7 mouse cellular contexts compared by ENCODE assay signal in genomic region chr4:3083161-3084020, GRCm38 (mm10).
DNase-seq lines count a peak whose midpoint lies in the region; ATAC-seq lines count a peak whose summit lies in the region.

No protein-coding gene starts in this region.

- no peak overlapping the region for H3K9ac ChIP-seq in forebrain, embryonic 13.5 days
- no peak overlapping the region for H3K9ac ChIP-seq in intestine, embryonic 14.5 days (ENCODE audit: low read length)
- no peak overlapping the region for H3K9ac ChIP-seq in midbrain, embryonic 11.5 days (ENCODE audit: low read length)

- H3K27ac ChIP-seq in forebrain, embryonic 13.5 days = no peak overlapping the region
- no peak overlapping the region for H3K27ac ChIP-seq in intestine, embryonic 14.5 days (ENCODE audit: low read depth)
- no peak overlapping the region for H3K27ac ChIP-seq in midbrain, embryonic 11.5 days (ENCODE audit: low read depth, low read length)

- peaks cover 91% of the 10 kb centered on the region for H3K9me3 ChIP-seq in forebrain, embryonic 13.5 days (replicated peaks)
- peaks cover 66% of the 10 kb centered on the region for H3K9me3 ChIP-seq in intestine, embryonic 14.5 days (ENCODE audit: control insufficient read depth, low read length)
- peaks cover 77% of the 10 kb centered on the region for H3K9me3 ChIP-seq in midbrain, embryonic 11.5 days (ENCODE audit: control insufficient read depth, low read length)

- peak; percentile 41 for ATAC-seq in forebrain, embryonic 13.5 days
- peak; percentile 37 for ATAC-seq in intestine, embryonic 14.5 days (replicated peaks; ENCODE audit: low FRiP score, low TSS enrichment, low read depth)
- ATAC-seq in midbrain, embryonic 11.5 days (ENCODE audit: low FRiP score) = peak; percentile 30

- H3K36me3 ChIP-seq in forebrain, embryonic 13.5 days (ENCODE audit: poor library complexity, severe bottlenecking) = no peaks in the 10 kb centered on the region
- H3K36me3 ChIP-seq in intestine, embryonic 14.5 days (ENCODE audit: control insufficient read depth, insufficient read depth, low read length) = no peaks in the 10 kb centered on the region
- H3K36me3 ChIP-seq in midbrain, embryonic 11.5 days (ENCODE audit: control insufficient read depth, insufficient read depth, low read length) = 0 out of 2 replicates have a peak, but pooled peaks cover 2% of the 10 kb centered on the region

- 52% methylated on average over 8 of the region's 8 CpGs for WGBS in forebrain, embryonic 13.5 days
- WGBS in intestine, embryonic 14.5 days = 51% methylated on average over 8 of the region's 8 CpGs
- WGBS in midbrain, embryonic 11.5 days = 55% methylated on average over 8 of the region's 8 CpGs

- intact Hi-C loops in left cerebral cortex, postnatal 36 days (cut with DNase I) = no loop called here

- no peaks in the 10 kb centered on the region for H3K27me3 ChIP-seq in forebrain, embryonic 13.5 days
- H3K27me3 ChIP-seq in intestine, embryonic 14.5 days (replicated peaks; ENCODE audit: control insufficient read depth, insufficient read depth, low read length) = no peaks in the 10 kb centered on the region
- no peaks in the 10 kb centered on the region for H3K27me3 ChIP-seq in midbrain, embryonic 11.5 days (ENCODE audit: control insufficient read depth, insufficient read depth, low read length)

- H3K4me3 ChIP-seq in forebrain, embryonic 13.5 days = no peak overlapping the region
- no peak overlapping the region for H3K4me3 ChIP-seq in intestine, embryonic 14.5 days (ENCODE audit: low read depth, low read length)
- H3K4me3 ChIP-seq in midbrain, embryonic 11.5 days (ENCODE audit: low read depth, low read length) = no peak overlapping the region

- peak; percentile 25 for DNase-seq in urinary bladder, adult 2 months (ENCODE audit: low spot score)
- no peak for DNase-seq in urinary bladder, postnatal 14 days (ENCODE audit: low spot score)
- DNase-seq in intestine, embryonic 14.5 days (ENCODE audit: low spot score) = peak; percentile 68
- peak; percentile 87 for DNase-seq in midbrain, embryonic 11.5 days (ENCODE audit: low spot score, missing footprints)
- DNase-seq in thymus, postnatal 25 days = peak; percentile 3
- no peak for DNase-seq in left cerebral cortex, postnatal 36 days (ENCODE audit: low spot score in 2 of 2)

- no peaks in the 10 kb centered on the region for H3K4me1 ChIP-seq in forebrain, embryonic 13.5 days
- no peaks in the 10 kb centered on the region for H3K4me1 ChIP-seq in intestine, embryonic 14.5 days (replicated peaks; ENCODE audit: control insufficient read depth, insufficient read depth, low read length)
- H3K4me1 ChIP-seq in midbrain, embryonic 11.5 days (ENCODE audit: control insufficient read depth, insufficient read depth, low read length) = no peaks in the 10 kb centered on the region

- H3K4me2 ChIP-seq in forebrain, embryonic 13.5 days = no peak overlapping the region
- no peak overlapping the region for H3K4me2 ChIP-seq in intestine, embryonic 14.5 days (ENCODE audit: low read length)
- no peak overlapping the region for H3K4me2 ChIP-seq in midbrain, embryonic 11.5 days

Comparison
In these comparisons a context has a peak if more than half of its experiments do, and no peak if none do; other contexts are left out.
1. DNase-seq: peak in urinary bladder, adult 2 months (single experiment), intestine, embryonic 14.5 days (single experiment), midbrain, embryonic 11.5 days (single experiment) and thymus, postnatal 25 days (single experiment); none in urinary bladder, postnatal 14 days (single experiment) and left cerebral cortex, postnatal 36 days (0 of 2).
2. Peak in every context shown above with its lines, with median percentiles within 50 percentile points of each other: ATAC-seq.